Mouse (Mus musculus) MEL (cell line): ENCODE data around the gene Atxn7l1. TPM values are rescaled to one million over a fixed set of nuclear protein-coding genes. Genes with fewer than 3 reads are reported as not detected.

Experiments used
- DNase-seq: peaks from one replicate; pipeline ENCODE4 v3.0.0; 2011; ENCODE audit warnings: low read depth, low spot score
- H3K27ac ChIP-seq: 2 replicates; pipeline ENCODE4 v1.5.1; 2012; ENCODE audit warnings: low read depth, mild to moderate bottlenecking, control low read depth, low read length, moderate library complexity; ENCODE audit not compliant: control insufficient read depth
- H3K27me3 ChIP-seq, 2 experiments: fragments of 150-350 bp in 1 of 2; sonication (generic) in 1 of 2; 2 replicates each; pipeline ENCODE4 v1.6.1; 2012; ENCODE audit warnings: low read length in 2 of 2, mild to moderate bottlenecking in 2 of 2, improper control_type of control experiment in 1 of 2, moderate library complexity in 1 of 2; ENCODE audit not compliant: insufficient read depth in 2 of 2, control insufficient read depth in 1 of 2
- H3K36me3 ChIP-seq, 2 experiments: 2 replicates each; pipeline ENCODE4 v1.6.1; 2012 to 2014; ENCODE audit warnings: low read length in 2 of 2, improper control_type of control experiment in 1 of 2, inconsistent platforms in 1 of 2, mild to moderate bottlenecking in 1 of 2; ENCODE audit not compliant: insufficient read depth in 2 of 2, control insufficient read depth in 1 of 2
- H3K4me1 ChIP-seq, 2 experiments: fragments of 150-350 bp in 1 of 2; sonication (generic) in 1 of 2; 2 replicates each; pipeline ENCODE4 v1.6.1; 2012; ENCODE audit warnings: low read length in 2 of 2, improper control_type of control experiment in 1 of 2, mild to moderate bottlenecking in 1 of 2; ENCODE audit not compliant: insufficient read depth in 2 of 2, control insufficient read depth in 1 of 2
- H3K4me3 ChIP-seq, 2 experiments: fragments of 150-350 bp in 1 of 2; sonication (generic) in 1 of 2; 2 replicates each; pipeline ENCODE4 v1.5.1; 2012; ENCODE audit warnings: low read depth in 2 of 2, low read length in 2 of 2, mild to moderate bottlenecking in 2 of 2, moderate library complexity in 2 of 2, control low read depth in 1 of 2, improper control_type of control experiment in 1 of 2; ENCODE audit not compliant: control insufficient read depth in 1 of 2, insufficient read depth in 1 of 2
- H3K79me2 ChIP-seq: 2 replicates; pipeline ENCODE4 v1.6.1; 2012; ENCODE audit warnings: mild to moderate bottlenecking, low read length, moderate library complexity; ENCODE audit not compliant: control insufficient read depth, poor library complexity, insufficient read depth
- H3K9ac ChIP-seq: 2 replicates; pipeline ENCODE4 v1.6.1; 2012; ENCODE audit warnings: low read depth, mild to moderate bottlenecking, control low read depth, low read length, moderate library complexity; ENCODE audit not compliant: control insufficient read depth, poor library complexity, severe bottlenecking
- H3K9me3 ChIP-seq: fragments of 150-350 bp; sonication (generic); replicated peaks from 2 replicates; pipeline ENCODE4 v1.6.1; 2012; ENCODE audit warnings: mild to moderate bottlenecking, low read length, improper control_type of control experiment, moderate library complexity; ENCODE audit not compliant: insufficient read depth
- BHLHE40 ChIP-seq: IDR thresholded peaks from 2 replicates; pipeline ENCODE4 v1.6.1; 2012; ENCODE audit warnings: low read depth, mild to moderate bottlenecking, inconsistent platforms, low read length, improper control_type of control experiment, borderline replicate concordance
- CHD1 ChIP-seq: IDR thresholded peaks from 2 replicates; pipeline ENCODE4 v1.6.1; 2012; ENCODE audit warnings: low read depth, mild to moderate bottlenecking, inconsistent platforms, low read length, improper control_type of control experiment
- CHD2 ChIP-seq: IDR thresholded peaks from 2 replicates; pipeline ENCODE4 v1.6.1; 2011; ENCODE audit warnings: low read length, improper control_type of control experiment
- CTCF ChIP-seq, 3 experiments: IDR thresholded peaks in 2 of 3; conservative IDR thresholded peaks in 1 of 3; 2 replicates each; pipeline ENCODE4 v1.5.1; 2011 to 2012; ENCODE audit warnings: low read length in 3 of 3, low read depth in 2 of 3, mild to moderate bottlenecking in 2 of 3, improper control_type of control experiment in 1 of 3, inconsistent platforms in 1 of 3, mixed read lengths in 1 of 3, moderate library complexity in 1 of 3; ENCODE audit not compliant: control insufficient read depth in 1 of 3, insufficient read depth in 1 of 3, poor library complexity in 1 of 3, severe bottlenecking in 1 of 3
- KAT2A ChIP-seq: conservative IDR thresholded peaks from 2 replicates; pipeline ENCODE4 v1.6.1; 2012; ENCODE audit warnings: low read depth, low read length, improper control_type of control experiment, inconsistent platforms
- MAFK ChIP-seq: IDR thresholded peaks from 2 replicates; pipeline ENCODE4 v1.6.1; 2011; ENCODE audit warnings: low read depth, mild to moderate bottlenecking, low read length, improper control_type of control experiment, borderline replicate concordance
- MAX ChIP-seq: IDR thresholded peaks from 2 replicates; pipeline ENCODE4 v1.6.1; 2011; ENCODE audit warnings: low read length, improper control_type of control experiment
- MXI1 ChIP-seq: IDR thresholded peaks from 2 replicates; pipeline ENCODE4 v1.6.1; 2011; ENCODE audit warnings: mild to moderate bottlenecking, low read depth, low read length, improper control_type of control experiment
- MYC ChIP-seq: IDR thresholded peaks from 2 replicates; pipeline ENCODE4 v1.6.1; 2011; ENCODE audit warnings: low read depth, mild to moderate bottlenecking, low read length, improper control_type of control experiment, moderate library complexity
- POLR2A ChIP-seq, 2 experiments: IDR thresholded peaks; 2 replicates each; pipeline ENCODE4 v1.6.1; 2011 to 2012; ENCODE audit warnings: low read length in 2 of 2, mild to moderate bottlenecking in 2 of 2, control low read depth in 1 of 2, improper control_type of control experiment in 1 of 2, low read depth in 1 of 2, moderate library complexity in 1 of 2; ENCODE audit not compliant: control insufficient read depth in 1 of 2, insufficient read depth in 1 of 2, poor library complexity in 1 of 2
- RAD21 ChIP-seq: IDR thresholded peaks from 2 replicates; pipeline ENCODE4 v1.6.1; 2011; ENCODE audit warnings: mild to moderate bottlenecking, low read depth, low read length, improper control_type of control experiment
- RCOR1 ChIP-seq: IDR thresholded peaks from 2 replicates; pipeline ENCODE4 v1.6.1; 2012; ENCODE audit warnings: low read depth, mild to moderate bottlenecking, inconsistent platforms, low read length, improper control_type of control experiment
- SIN3A ChIP-seq: IDR thresholded peaks from 2 replicates; pipeline ENCODE4 v1.6.1; 2012; ENCODE audit warnings: low read length, improper control_type of control experiment, inconsistent platforms
- SMC3 ChIP-seq: IDR thresholded peaks from 2 replicates; pipeline ENCODE4 v1.6.1; 2011; ENCODE audit warnings: low read depth, low read length, improper control_type of control experiment
- TBP ChIP-seq: IDR thresholded peaks from 2 replicates; pipeline ENCODE4 v1.8.0; 2011; ENCODE audit warnings: low read depth, low read length, improper control_type of control experiment
- USF1 ChIP-seq: IDR thresholded peaks from 2 replicates; pipeline ENCODE4 v1.6.1; 2014; ENCODE audit warnings: low read depth, mild to moderate bottlenecking, inconsistent platforms, low read length, improper control_type of control experiment, moderate library complexity
- USF2 ChIP-seq, 2 experiments: IDR thresholded peaks; 2 replicates each; pipeline ENCODE4 v1.6.1; 2011 to 2012; ENCODE audit warnings: improper control_type of control experiment in 2 of 2, low read length in 2 of 2, borderline replicate concordance in 1 of 2, inconsistent platforms in 1 of 2, low read depth in 1 of 2, mild to moderate bottlenecking in 1 of 2; ENCODE audit not compliant: insufficient read depth in 1 of 2
- ZC3H11A ChIP-seq: IDR thresholded peaks from 2 replicates; pipeline ENCODE4 v1.6.1; 2012; ENCODE audit warnings: low read depth, mild to moderate bottlenecking, inconsistent platforms, low read length, improper control_type of control experiment
- polyA plus RNA-seq, 2 experiments: library from polyadenylated mRNA; stranded (reverse) in 1 of 2; unstranded in 1 of 2; fragments of >175 nt in 1 of 2; fragments of >200 nt in 1 of 2; gene quantifications; 2 replicates each; pipeline versions ENCODE4 v1.2.1 to v1.2.4; 2012; ENCODE audit warnings: low replicate concordance in 2 of 2, low read depth in 1 of 2; ENCODE audit not compliant: insufficient read length in 2 of 2, insufficient read depth in 1 of 2, missing spikeins in 1 of 2
- total RNA-seq: library from RNA; depleted of rRNA; stranded (reverse); fragments of 300-350 nt; gene quantifications from 2 replicates; pipeline ENCODE4 v1.2.3, GENCODE M21; 2012

Gene Atxn7l1
- total and polyA plus RNA-seq, 3 experiments: 11.6 to 50.3 TPM; not detected in 1

GRCm38 (mm10) chr12:33365133-33365532 lies 217.6 kb downstream of the Atxn7l1 start:
- Histone ChIP-seq H3K79me2 (no peaks in the 10 kb centered on the region), H3K4me3 (no peak overlapping the region)

GRCm38 (mm10) chr12:33369555-33369954 lies 222.1 kb downstream of the Atxn7l1 start:
- no peaks in the 10 kb centered on the region for H3K27me3 ChIP-seq
- no peak overlapping the region for H3K27ac ChIP-seq
- H3K4me3 ChIP-seq: no peak overlapping the region
- H3K4me1 ChIP-seq: no peaks in the 10 kb centered on the region; a peak in 1 of 4 replicates
- H3K36me3 ChIP-seq: peaks cover 2 to 4% of the 10 kb centered on the region in 2 experiments; a peak in 3 of 4 replicates
- no peak for TF ChIP-seq KAT2A
- peak; percentile 94 for TF ChIP-seq MAFK
- DNase-seq: peak; percentile 46
- no peaks in the 10 kb centered on the region for H3K79me2 ChIP-seq
- no peak overlapping the region for H3K9ac ChIP-seq
- no peaks in the 10 kb centered on the region for H3K9me3 ChIP-seq

More at GRCm38 (mm10) chr12:33365133-33365532, 217.6 kb downstream of the Atxn7l1 start:
- no peaks in the 10 kb centered on the region for H3K27me3 ChIP-seq
- DNase-seq: no peak
- H3K9me3 ChIP-seq: no peaks in the 10 kb centered on the region
- H3K36me3 ChIP-seq: peaks cover 2 to 13% of the 10 kb centered on the region in 2 experiments; a peak in 3 of 4 replicates
- no peak overlapping the region for H3K27ac ChIP-seq
- H3K9ac ChIP-seq: no peak overlapping the region
- no peaks in the 10 kb centered on the region; a peak in 1 of 4 replicates for H3K4me1 ChIP-seq
- TF ChIP-seq POLR2A (IDR thresholded peaks at IDR 0.05; ENCODE audit: control insufficient read depth in 1 of 2, insufficient read depth in 1 of 2, low read depth in 1 of 2, low read length in 2 of 2, poor library complexity in 1 of 2): no peak
- no peak for TF ChIP-seq CHD2
- TF ChIP-seq CHD1: no peak
- no peak for TF ChIP-seq MXI1
- no peak for TF ChIP-seq USF2 (IDR thresholded peaks at IDR 0.05; ENCODE audit: borderline replicate concordance in 1 of 2, insufficient read depth in 1 of 2, low read depth in 1 of 2, low read length in 2 of 2)

- no peaks in the 10 kb centered on the region; a peak in 1 of 4 replicates for H3K27me3 ChIP-seq
- H3K4me1 ChIP-seq: no peaks in the 10 kb centered on the region
- H3K79me2 ChIP-seq: no peaks in the 10 kb centered on the region
- no peaks in the 10 kb centered on the region for H3K36me3 ChIP-seq
- peak overlapping the region; percentile 58 for H3K9ac ChIP-seq
- peak; percentile 90 for DNase-seq
- TF ChIP-seq MYC (peak; percentile 94), USF1 (peak; percentile 90), SMC3 (peak; percentile 72), CHD1 (no peak), MXI1 (peak; percentile 92), RAD21 (peak; percentile 77), USF2 (IDR thresholded peaks at IDR 0.05; ENCODE audit: borderline replicate concordance in 1 of 2, insufficient read depth in 1 of 2, low read depth in 1 of 2, low read length in 2 of 2) (peak in 1 of 2 experiments; percentile 43; a peak in 1 of 4 replicates), BHLHE40 (peak; percentile 71), SIN3A (peak; percentile 82), TBP (no peak), CTCF (IDR thresholded peaks at IDR 0.05 in 2 of 3, conservative IDR thresholded peaks at IDR 0.05 in 1 of 3; ENCODE audit: control insufficient read depth in 1 of 3, insufficient read depth in 1 of 3, low read depth in 2 of 3, low read length in 3 of 3, poor library complexity in 1 of 3, severe bottlenecking in 1 of 3) (peak; percentile 73 to 96 (median 91)), MAX (peak; percentile 94), POLR2A (IDR thresholded peaks at IDR 0.05; ENCODE audit: control insufficient read depth in 1 of 2, insufficient read depth in 1 of 2, low read depth in 1 of 2, low read length in 2 of 2, poor library complexity in 1 of 2) (no peak), ZC3H11A (peak; percentile 58), RCOR1 (no peak)
- H3K27ac ChIP-seq: no peak overlapping the region
- no peaks in the 10 kb centered on the region for H3K9me3 ChIP-seq
- peak overlapping the region; percentile 22 to 61; a peak in 3 of 4 replicates for H3K4me3 ChIP-seq
Measured at GRCm38 (mm10) chr12:33379624-33380445, 232.3 kb downstream of the Atxn7l1 start.
